Mouse (Mus musculus): Measurements from ENCODE around the gene Rbm33. TPM values are rescaled to one million over a fixed set of nuclear protein-coding genes. Genes with fewer than 3 reads are reported as not detected.

The Rbm33 gene
- polyA plus RNA-seq, 1 experiment from 2014 or later, result 12.1 TPM

DNA sequence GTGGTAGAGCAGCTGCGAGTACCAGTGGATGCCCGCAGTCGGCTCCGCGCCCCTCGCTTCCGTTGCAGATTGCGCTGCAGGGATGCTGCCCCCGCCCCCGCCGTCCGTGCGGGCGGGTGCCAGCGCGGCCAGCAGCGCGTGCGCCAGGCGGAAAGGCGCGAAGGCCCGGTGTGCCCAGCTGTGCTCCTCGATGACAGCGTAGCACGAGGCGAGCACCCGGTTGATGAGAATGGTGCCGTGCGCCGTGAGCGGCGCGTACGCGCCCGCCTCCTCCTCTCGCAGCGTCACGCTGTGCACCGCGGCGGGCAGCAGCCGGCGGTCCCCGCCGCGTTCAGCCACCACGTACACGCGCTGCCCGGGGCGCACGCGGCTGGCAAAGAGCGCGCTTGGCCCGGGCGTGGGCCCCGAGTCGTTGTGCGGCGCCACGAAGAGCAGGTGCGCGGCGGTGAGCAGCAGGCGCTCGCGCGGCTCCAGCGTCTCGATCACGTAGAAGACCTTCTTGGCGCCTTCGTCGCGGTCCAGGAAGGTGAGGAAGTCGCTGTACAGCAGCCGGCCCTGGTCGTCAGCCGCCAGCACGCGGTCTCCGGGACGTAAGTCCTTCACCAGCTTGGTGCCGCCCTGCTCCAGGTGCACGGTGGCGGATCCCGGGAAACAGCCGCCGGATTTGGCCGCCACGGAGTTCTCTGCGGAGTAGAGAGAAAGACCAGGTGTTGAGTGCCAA is 141.2 kb downstream of the Rbm33 start:
- peak overlapping the region; percentile 69 for H3K4me2 ChIP-seq
- no peak overlapping the region for H3K9ac ChIP-seq
- H3K27ac ChIP-seq, result peak overlapping the region; percentile 52; the same call in 1 of the 2 replicates
- peak overlapping the region; percentile 31 for H3K4me3 ChIP-seq (replicated peaks)
- no peaks in the 10 kb centered on the region for H3K9me3 ChIP-seq
- no peaks in the 10 kb centered on the region for H3K36me3 ChIP-seq
- under 1% methylated on average over 94 of the region's 95 CpGs for WGBS
- H3K27me3 ChIP-seq (replicated peaks), result peaks cover 72% of the 10 kb centered on the region
- ATAC-seq (ENCODE audit: insufficient read depth, low FRiP score, low read depth), result no peak
- H3K4me1 ChIP-seq, result peaks cover 14% of the 10 kb centered on the region; the same call in 1 of the 2 replicates

DNA sequence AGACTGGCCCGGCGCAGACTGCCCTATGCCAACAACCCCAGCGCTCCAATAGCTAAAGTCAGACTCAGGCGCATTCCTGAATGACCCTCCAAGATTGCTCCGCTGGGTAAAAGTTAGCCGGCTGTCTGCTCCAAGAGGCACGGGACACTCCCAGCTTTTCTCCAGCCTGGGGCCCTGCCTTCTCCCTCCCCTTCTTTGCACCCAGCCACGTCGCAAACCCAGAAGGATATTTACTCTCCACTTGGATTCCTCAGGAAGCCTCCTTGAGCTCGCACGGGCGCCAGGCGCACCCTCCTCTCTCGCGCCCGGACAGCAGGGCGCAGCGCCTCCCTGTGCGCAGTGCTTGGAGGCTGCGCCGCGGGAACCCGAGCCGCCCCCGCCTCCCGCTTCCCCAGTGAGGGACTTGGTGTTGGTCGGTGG is 141.9 kb downstream of the Rbm33 start:
- no peaks in the 10 kb centered on the region for H3K36me3 ChIP-seq
- WGBS, result 1% methylated on average over 27 of the region's 27 CpGs
- H3K4me1 ChIP-seq, result peaks cover 14% of the 10 kb centered on the region; the same call in 1 of the 2 replicates
- H3K9ac ChIP-seq, result no peak overlapping the region
- peak; percentile 48 for ATAC-seq (ENCODE audit: insufficient read depth, low FRiP score, low read depth)
- H3K27ac ChIP-seq, result peak overlapping the region; percentile 69
- H3K27me3 ChIP-seq (replicated peaks), result peaks cover 79% of the 10 kb centered on the region
- no peaks in the 10 kb centered on the region for H3K9me3 ChIP-seq
- H3K4me2 ChIP-seq, result peak overlapping the region; percentile 69
- peak overlapping the region; percentile 31 for H3K4me3 ChIP-seq (replicated peaks)

DNA sequence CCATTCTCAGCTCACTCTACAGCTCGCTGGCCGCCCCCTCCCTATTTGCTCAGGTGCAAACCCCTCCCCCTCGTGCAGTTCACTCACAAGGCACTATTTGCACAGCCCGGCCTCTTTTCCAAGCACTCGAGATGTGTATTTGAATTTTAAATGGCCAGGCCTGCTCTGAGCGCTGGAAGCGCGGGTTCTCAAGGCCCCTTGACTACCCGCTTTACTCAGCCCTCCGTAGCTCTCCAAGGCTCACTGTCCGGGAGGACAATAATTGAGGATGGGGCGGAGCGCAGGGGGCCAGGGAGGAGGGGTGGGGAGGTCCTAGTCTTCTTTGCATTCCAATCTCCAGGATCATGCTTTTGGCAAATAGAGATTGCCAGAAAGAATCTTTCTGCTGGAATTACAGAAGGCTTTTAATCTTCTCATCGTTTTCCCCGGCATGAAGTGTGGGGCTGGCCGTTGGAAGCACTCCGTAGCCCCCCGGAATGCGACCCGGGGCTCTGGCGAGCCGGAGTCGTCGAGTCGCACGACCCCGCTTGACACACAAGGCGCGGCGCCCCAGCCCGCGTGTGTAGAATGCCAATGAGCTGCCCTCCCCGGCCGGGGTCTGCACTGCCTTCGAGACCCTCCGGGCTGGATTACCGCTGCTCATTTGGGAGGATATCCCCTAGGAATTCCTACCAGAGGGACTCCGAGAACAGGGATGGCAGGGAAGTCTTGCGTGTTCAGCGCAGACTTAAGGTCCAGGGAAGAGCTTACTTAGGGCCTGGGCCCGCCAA is 142.7 kb downstream of the Rbm33 start:
- peak overlapping the region; percentile 31 for H3K4me3 ChIP-seq (replicated peaks)
- H3K4me1 ChIP-seq, result peaks cover 14% of the 10 kb centered on the region; the same call in 1 of the 2 replicates
- peaks cover 84% of the 10 kb centered on the region for H3K27me3 ChIP-seq (replicated peaks)
- H3K27ac ChIP-seq, result peak overlapping the region; percentile 69
- H3K9me3 ChIP-seq, result no peaks in the 10 kb centered on the region
- peak; percentile 61 for ATAC-seq (ENCODE audit: insufficient read depth, low FRiP score, low read depth)
- peak overlapping the region; percentile 69 for H3K4me2 ChIP-seq
- H3K36me3 ChIP-seq, result no peaks in the 10 kb centered on the region
- 2% methylated on average over 41 of the region's 41 CpGs for WGBS
- no peak overlapping the region for H3K9ac ChIP-seq

DNA sequence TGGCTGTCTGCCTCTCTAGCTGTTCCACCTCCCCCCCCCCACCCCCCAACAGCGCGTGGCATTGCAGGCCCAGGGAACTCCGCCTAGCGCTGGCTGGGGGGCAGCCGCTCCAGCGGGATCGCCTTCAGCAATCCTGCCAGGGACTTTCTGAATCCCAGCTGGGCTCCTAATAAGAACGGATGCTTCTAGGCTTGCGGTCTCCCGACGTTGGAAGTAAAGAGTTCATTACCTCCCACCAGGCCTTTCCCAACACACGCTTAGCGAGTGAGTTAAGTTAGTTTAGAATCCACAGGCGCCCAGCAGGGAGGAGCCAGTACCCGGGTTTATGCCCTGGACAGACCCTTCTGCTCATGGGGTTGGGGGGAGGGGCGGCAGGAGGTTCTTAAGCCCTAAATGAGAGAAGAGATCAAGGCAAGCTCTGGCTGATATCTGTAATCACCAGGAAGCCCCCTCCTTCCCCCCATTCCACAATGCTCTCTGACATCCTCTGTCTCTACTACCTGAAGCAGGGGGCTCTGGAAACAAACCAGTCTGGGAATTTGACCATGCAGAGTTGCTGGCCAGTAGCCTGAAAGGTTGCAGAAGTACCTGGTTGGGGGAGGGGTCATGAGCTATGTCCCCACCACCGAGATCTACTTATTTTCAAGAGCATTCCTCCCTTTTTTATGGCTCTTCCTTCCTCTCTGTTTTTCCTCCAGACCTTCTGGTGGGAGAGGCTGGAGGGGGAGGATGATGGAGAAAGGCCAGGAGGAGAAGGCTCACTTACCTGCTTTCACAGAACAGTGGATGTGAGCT is 143.8 kb downstream of the Rbm33 start:
- peak overlapping the region; percentile 84 for H3K4me2 ChIP-seq
- H3K27me3 ChIP-seq (replicated peaks), result peaks cover 90% of the 10 kb centered on the region
- no peak for ATAC-seq (ENCODE audit: insufficient read depth, low FRiP score, low read depth)
- peaks cover 14% of the 10 kb centered on the region; the same call in 1 of the 2 replicates for H3K4me1 ChIP-seq
- no peaks in the 10 kb centered on the region for H3K36me3 ChIP-seq
- 3% methylated on average over 17 of the region's 17 CpGs for WGBS
- H3K9ac ChIP-seq, result no peak overlapping the region
- H3K27ac ChIP-seq, result no peak overlapping the region
- H3K4me3 ChIP-seq (replicated peaks), result peak overlapping the region; percentile 1; the same call in 1 of the 2 replicates
- H3K9me3 ChIP-seq, result no peaks in the 10 kb centered on the region

DNA sequence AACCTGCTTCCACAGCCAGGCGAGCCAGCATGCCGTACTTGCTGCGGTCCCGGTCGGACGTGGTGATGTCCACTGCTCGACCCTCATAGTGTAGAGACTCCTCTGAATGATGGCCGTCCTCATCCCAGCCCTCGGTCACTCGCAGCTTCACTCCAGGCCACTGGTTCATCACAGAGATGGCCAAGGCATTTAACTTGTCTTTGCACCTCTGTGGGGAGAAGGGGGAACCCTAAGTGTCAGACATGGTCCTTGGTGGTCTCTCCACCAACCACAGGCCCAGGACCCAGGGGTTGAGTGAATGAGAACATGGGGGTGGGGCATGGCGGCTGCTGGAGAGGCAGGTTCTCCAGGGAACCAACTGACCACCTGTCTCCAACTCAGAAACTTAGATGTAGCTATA is 144.5 kb downstream of the Rbm33 start:
- no peak for ATAC-seq (ENCODE audit: insufficient read depth, low FRiP score, low read depth)
- H3K4me2 ChIP-seq, result peak overlapping the region; percentile 84
- H3K27ac ChIP-seq, result peak overlapping the region; percentile 2; the same call in 1 of the 2 replicates
- peaks cover 90% of the 10 kb centered on the region for H3K27me3 ChIP-seq (replicated peaks)
- H3K36me3 ChIP-seq, result no peaks in the 10 kb centered on the region
- WGBS, result 19% methylated on average over 11 of the region's 11 CpGs
- H3K9me3 ChIP-seq, result no peaks in the 10 kb centered on the region
- H3K4me1 ChIP-seq, result peaks cover 15% of the 10 kb centered on the region; the same call in 1 of the 2 replicates
- H3K9ac ChIP-seq, result no peak overlapping the region
- H3K4me3 ChIP-seq (replicated peaks), result 0 out of 2 replicates have a peak overlapping the region, but pooled peaks have one; percentile 1

DNA sequence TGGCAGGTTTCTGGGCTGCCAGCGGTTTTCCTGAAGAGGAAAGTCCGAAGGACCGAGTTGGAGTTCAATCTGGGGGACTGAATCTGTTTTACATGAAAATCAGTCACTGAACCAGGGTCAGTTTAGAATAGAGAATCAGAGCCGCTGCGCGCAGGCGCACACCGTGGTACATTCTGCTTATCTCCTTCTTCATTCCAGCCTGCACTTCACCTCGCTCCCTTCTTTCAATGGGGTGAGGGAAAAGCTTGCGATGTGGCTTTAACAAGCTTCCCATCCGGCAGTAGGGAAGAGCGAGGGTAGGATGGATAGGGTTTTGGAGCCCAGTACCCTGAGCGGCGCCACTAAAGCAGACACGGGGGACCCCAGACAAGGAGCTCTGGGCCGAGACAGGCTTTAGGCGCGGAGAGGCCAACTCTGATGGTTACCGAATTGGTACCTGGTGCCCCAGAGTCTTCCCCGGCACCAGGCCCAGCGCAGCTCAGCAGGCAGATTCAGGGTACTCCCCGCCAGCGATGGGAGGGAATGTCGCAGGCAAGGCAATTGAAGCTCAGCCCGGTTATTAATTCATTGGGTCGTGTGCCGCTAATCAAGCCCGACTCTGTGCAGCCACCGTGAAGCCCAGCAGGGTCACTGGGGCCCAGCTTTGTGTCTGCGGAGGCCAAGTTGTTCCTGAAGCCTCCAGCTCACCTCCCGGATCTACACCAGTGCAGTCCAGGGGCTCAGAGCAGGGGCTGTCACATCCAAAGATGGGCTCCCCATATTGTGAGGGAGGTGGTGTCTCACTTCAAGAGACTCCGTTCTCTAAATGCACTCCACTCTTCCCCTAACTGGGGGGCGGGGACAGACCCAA is 146.0 kb downstream of the Rbm33 start:
- H3K27me3 ChIP-seq (replicated peaks), result peaks cover 98% of the 10 kb centered on the region
- no peak overlapping the region for H3K9ac ChIP-seq
- peak overlapping the region; percentile 82; the same call in 1 of the 2 replicates for H3K27ac ChIP-seq
- H3K4me1 ChIP-seq, result peaks cover 14% of the 10 kb centered on the region; the same call in 1 of the 2 replicates
- peak overlapping the region; percentile 84 for H3K4me2 ChIP-seq
- no peaks in the 10 kb centered on the region for H3K9me3 ChIP-seq
- H3K4me3 ChIP-seq (replicated peaks), result peak overlapping the region; percentile 52
- ATAC-seq (ENCODE audit: insufficient read depth, low FRiP score, low read depth), result no peak
- no peaks in the 10 kb centered on the region for H3K36me3 ChIP-seq
- 4% methylated on average over 33 of the region's 33 CpGs for WGBS

DNA sequence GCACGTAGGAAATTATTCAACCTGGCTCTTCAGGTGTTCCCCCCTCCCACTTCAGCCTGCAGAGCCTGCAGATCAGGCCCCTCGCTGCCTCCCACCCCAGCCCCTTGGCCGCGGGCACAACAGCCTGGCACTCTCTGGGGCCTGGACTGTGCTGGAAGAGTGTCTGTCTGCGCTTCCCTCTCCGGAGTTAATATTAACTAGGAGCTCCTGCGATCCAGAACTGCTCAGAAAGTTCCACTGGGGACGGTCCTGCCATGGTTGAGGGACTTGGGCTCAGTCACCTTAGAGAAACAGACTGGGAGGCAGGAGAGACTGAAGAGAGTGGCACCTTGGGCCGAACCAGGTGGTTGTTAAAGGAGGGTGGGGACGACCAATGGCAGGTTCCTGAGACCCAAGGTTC is 146.7 kb downstream of the Rbm33 start:
- Histone ChIP-seq H3K27me3 (replicated peaks) (peaks cover 98% of the 10 kb centered on the region), H3K36me3 (no peaks in the 10 kb centered on the region), H3K4me2 (peak overlapping the region; percentile 84), H3K4me1 (0 out of 2 replicates have a peak, but pooled peaks cover 8% of the 10 kb centered on the region), H3K9ac (no peak overlapping the region), H3K9me3 (no peaks in the 10 kb centered on the region), H3K4me3 (replicated peaks) (peak overlapping the region; percentile 52), H3K27ac (peak overlapping the region; percentile 82; the same call in 1 of the 2 replicates)
- no peak for ATAC-seq (ENCODE audit: insufficient read depth, low FRiP score, low read depth)
- 2% methylated on average over 10 of the region's 10 CpGs for WGBS

DNA sequence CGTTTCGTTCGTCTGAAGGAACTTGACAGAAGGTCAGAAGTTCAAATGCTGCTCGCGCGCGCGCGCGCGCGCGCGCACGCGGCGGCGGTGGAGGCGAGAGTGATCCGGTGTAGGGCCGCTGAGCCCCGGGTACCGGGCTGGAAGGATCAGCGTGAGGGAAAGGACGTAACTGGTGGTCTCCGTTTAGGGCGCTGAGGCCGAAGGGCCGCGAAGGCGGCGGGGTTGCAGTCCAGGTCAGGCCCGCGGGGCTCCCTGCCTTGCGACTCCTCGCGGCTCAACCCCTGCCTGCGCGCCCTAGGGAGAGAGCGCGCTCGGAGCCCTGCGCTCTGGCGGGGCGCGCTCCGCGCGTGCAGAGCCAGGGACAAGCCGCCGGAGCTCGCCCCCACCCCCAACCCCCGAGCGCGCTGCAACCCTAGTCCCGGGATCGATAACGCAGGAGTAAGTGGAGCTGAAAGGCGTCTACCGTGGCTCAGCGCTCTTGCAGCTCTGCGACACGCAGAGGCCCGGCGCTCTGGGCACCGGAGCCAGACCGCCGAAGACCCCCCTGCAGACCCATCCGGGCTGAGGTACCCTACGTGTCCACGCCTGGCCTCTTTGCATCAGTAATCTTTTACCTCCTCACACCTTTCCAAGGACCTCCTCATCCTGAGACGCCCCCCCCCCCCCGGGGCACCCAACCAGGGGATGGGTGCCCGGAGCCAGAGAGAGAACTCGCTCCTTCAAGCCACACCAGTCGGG is 147.6 kb downstream of the Rbm33 start:
- 0 out of 2 replicates have a peak, but pooled peaks cover 7% of the 10 kb centered on the region for H3K4me1 ChIP-seq
- peak overlapping the region; percentile 84 for H3K4me2 ChIP-seq
- peak overlapping the region; percentile 44 for H3K9ac ChIP-seq
- peak overlapping the region; percentile 52 for H3K4me3 ChIP-seq (replicated peaks)
- peak; percentile 53; the same call in 1 of the 2 replicates for ATAC-seq (ENCODE audit: insufficient read depth, low FRiP score, low read depth)
- peak overlapping the region; percentile 82 for H3K27ac ChIP-seq
- H3K9me3 ChIP-seq, result no peaks in the 10 kb centered on the region
- WGBS, result under 1% methylated on average over 73 of the region's 76 CpGs
- H3K36me3 ChIP-seq, result no peaks in the 10 kb centered on the region
- peaks cover 96% of the 10 kb centered on the region for H3K27me3 ChIP-seq (replicated peaks)

DNA sequence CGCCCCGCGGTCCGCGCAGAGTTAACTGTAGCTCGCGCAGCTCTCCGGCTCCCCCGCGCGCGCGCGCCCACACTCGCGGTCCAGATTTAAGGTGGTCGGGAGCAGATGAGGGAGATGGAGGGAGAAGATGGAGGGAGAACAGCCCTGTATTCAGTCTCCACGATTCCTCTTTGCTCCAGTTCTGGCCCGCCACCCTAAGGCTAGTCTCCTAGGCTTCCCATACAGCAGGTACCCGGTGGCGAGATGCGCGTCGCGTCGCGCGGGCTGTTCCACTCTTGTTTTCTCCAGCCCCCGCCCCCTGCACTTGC is 148.1 kb downstream of the Rbm33 start:
- WGBS, result under 1% methylated on average over 28 of the region's 29 CpGs
- Histone ChIP-seq H3K27ac (peak overlapping the region; percentile 82), H3K9me3 (no peaks in the 10 kb centered on the region), H3K36me3 (no peaks in the 10 kb centered on the region), H3K27me3 (replicated peaks) (peaks cover 91% of the 10 kb centered on the region), H3K9ac (peak overlapping the region; percentile 44; the same call in 1 of the 2 replicates), H3K4me2 (peak overlapping the region; percentile 84), H3K4me3 (replicated peaks) (peak overlapping the region; percentile 52), H3K4me1 (0 out of 2 replicates have a peak, but pooled peaks cover 3% of the 10 kb centered on the region)
- 0 out of 2 replicates have a peak, but pooled peaks have one; percentile 10 for ATAC-seq (ENCODE audit: insufficient read depth, low FRiP score, low read depth)

DNA sequence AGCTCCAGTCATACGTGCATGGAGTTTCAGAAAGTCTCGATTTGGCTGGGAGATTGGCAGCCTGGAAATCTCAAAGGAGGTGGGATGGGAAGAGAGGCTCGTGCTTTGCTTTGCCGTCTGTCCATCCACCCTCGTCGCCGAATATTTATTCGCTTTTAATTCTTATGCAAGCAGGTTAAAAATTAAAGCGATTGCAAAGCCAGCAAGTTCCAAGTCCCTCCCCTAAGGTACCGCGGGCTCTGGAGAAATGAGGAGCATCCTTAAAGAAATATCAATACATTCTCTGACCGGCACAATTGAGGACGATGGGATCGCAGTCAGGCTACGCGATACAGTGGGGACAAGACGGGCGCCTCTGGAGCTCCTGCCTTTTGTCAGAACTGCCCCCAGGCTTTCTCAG is 148.6 kb downstream of the Rbm33 start:
- Histone ChIP-seq H3K36me3 (no peaks in the 10 kb centered on the region), H3K4me3 (replicated peaks) (peak overlapping the region; percentile 52), H3K9ac (no peak overlapping the region), H3K4me1 (0 out of 2 replicates have a peak, but pooled peaks cover 3% of the 10 kb centered on the region), H3K27me3 (replicated peaks) (peaks cover 86% of the 10 kb centered on the region), H3K4me2 (peak overlapping the region; percentile 84), H3K27ac (peak overlapping the region; percentile 82), H3K9me3 (no peaks in the 10 kb centered on the region)
- WGBS, result under 1% methylated on average over 18 of the region's 18 CpGs
- no peak for ATAC-seq (ENCODE audit: insufficient read depth, low FRiP score, low read depth)

All from stomach, embryonic 15.5 days (tissue).